Mouse (Mus musculus): ENCODE results near the gene Cdk18. TPM values are rescaled to one million over a fixed set of nuclear protein-coding genes. Genes with fewer than 3 reads are reported as not detected.

Cdk18 gene
- total RNA-seq (2023), result under 1 TPM in 1 of 2 experiments, not detected in 1; 0.44 TPM

GRCm38 (mm10) chr1:132139416-132139864 is at the start of gene Cdk18:
Cdk18 (minus strand) TSS chr1:132139684.

GRCm38 (mm10) chr1:132067261-132068255 is 71.9 kb downstream of the Cdk18 start, which contains the start of gene Mfsd4a:
Mfsd4a (minus strand) TSS chr1:132068062.

Other genes starting within 250 kb of the Cdk18 start
- 10 to 100 TPM; 89.1 to 94.5 TPM for gene Nucks1, start 229.2 kb downstream of the Cdk18 start, total RNA-seq (2023)
- gene Slc45a3, start 176.7 kb downstream of the Cdk18 start, total RNA-seq (2023), result 1 to 10 TPM in 1 of 2 experiments, under 1 TPM in 1; 0.92 to 1.0 TPM
- 100 to 1,000 TPM; 330 to 333 TPM for gene Elk4, start 132.1 kb downstream of the Cdk18 start, total RNA-seq (2023)
- under 1 TPM in 1 of 2 experiments, not detected in 1; 0.17 TPM for gene Mfsd4a, start 71.6 kb downstream of the Cdk18 start, total RNA-seq (2023)
- gene Lemd1, start 51.7 kb upstream of the Cdk18 start, total RNA-seq (2023), result not detected
- not detected for gene AC124108.1, start 51.8 kb upstream of the Cdk18 start, total RNA-seq (2023)
- not detected for gene Gm10188, start 90.1 kb upstream of the Cdk18 start, total RNA-seq (2023)
- under 1 TPM in 1 of 2 experiments, not detected in 1; 0.12 TPM for gene Klhdc8a, start 158.9 kb upstream of the Cdk18 start, total RNA-seq (2023)
- gene Nuak2, start 176.4 kb upstream of the Cdk18 start, total RNA-seq (2023), result 100 to 1,000 TPM; 128 to 132 TPM

Measured in B cell, adult 67 days (primary cell).